Mouse (Mus musculus): ENCODE measurements around the gene Fam172a. TPM values are rescaled to one million over a fixed set of nuclear protein-coding genes. Genes with fewer than 3 reads are reported as not detected.
A peak's percentile ranks its signal among the peaks of the same experiment; 100 is the strongest.

Fam172a gene
- polyA plus RNA-seq, 1 experiment: 19.9 TPM

GRCm38 (mm10) chr13:78196236-78196796 is 494.5 kb downstream of the Fam172a start:
- DNase-seq (ENCODE audit: extremely low spot score in 1 of 2, low spot score in 1 of 2): no peak

- no peak for DNase-seq (ENCODE audit: extremely low spot score in 1 of 2, low spot score in 1 of 2)
These were observed 495.5 kb downstream of the Fam172a start for GRCm38 (mm10) chr13:78197286-78197818.

- DNase-seq (ENCODE audit: extremely low spot score in 1 of 2, low spot score in 1 of 2): no peak
These were observed 496.1 kb downstream of the Fam172a start for GRCm38 (mm10) chr13:78197819-78198390.

GRCm38 (mm10) chr13:78198391-78198870 is 496.6 kb downstream of the Fam172a start:
- no peak for DNase-seq (ENCODE audit: extremely low spot score in 1 of 2, low spot score in 1 of 2)

GRCm38 (mm10) chr13:78198871-78199641 is 497.2 kb downstream of the Fam172a start:
- DNase-seq (ENCODE audit: extremely low spot score in 1 of 2, low spot score in 1 of 2): no peak

- DNase-seq (ENCODE audit: extremely low spot score in 1 of 2, low spot score in 1 of 2): no peak
These were observed 497.9 kb downstream of the Fam172a start, which contains the start of gene Nr2f1 for GRCm38 (mm10) chr13:78199642-78200160. Gene Nr2f1 (minus strand): TSS chr13:78199757.

- DNase-seq (ENCODE audit: extremely low spot score in 1 of 2, low spot score in 1 of 2): peak in 1 of 2 experiments; percentile 82
These were observed 498.6 kb downstream of the Fam172a start for GRCm38 (mm10) chr13:78200407-78200806.

GRCm38 (mm10) chr13:78200991-78201870 is 499.4 kb downstream of the Fam172a start:
- peak; percentile 88 to 93 for DNase-seq (ENCODE audit: extremely low spot score in 1 of 2, low spot score in 1 of 2)

GRCm38 (mm10) chr13:78201871-78202565 is 500.2 kb downstream of the Fam172a start:
- DNase-seq (ENCODE audit: extremely low spot score in 1 of 2, low spot score in 1 of 2): peak in 1 of 2 experiments; percentile 21

GRCm38 (mm10) chr13:78202574-78203347 is 500.9 kb downstream of the Fam172a start:
- DNase-seq (ENCODE audit: extremely low spot score in 1 of 2, low spot score in 1 of 2): peak in 1 of 2 experiments; percentile 15

- peak in 1 of 2 experiments; percentile 77 for DNase-seq (ENCODE audit: extremely low spot score in 1 of 2, low spot score in 1 of 2)
These were observed 501.7 kb downstream of the Fam172a start for GRCm38 (mm10) chr13:78203348-78204061.

GRCm38 (mm10) chr13:78205426-78205825 is 503.6 kb downstream of the Fam172a start:
- peak in 1 of 2 experiments; percentile 8 for DNase-seq (ENCODE audit: extremely low spot score in 1 of 2, low spot score in 1 of 2)

- peak in 1 of 2 experiments; percentile 18 for DNase-seq (ENCODE audit: extremely low spot score in 1 of 2, low spot score in 1 of 2)
These were observed 505.1 kb downstream of the Fam172a start for GRCm38 (mm10) chr13:78206891-78207430.

GRCm38 (mm10) chr13:78207796-78208645 is 506.2 kb downstream of the Fam172a start:
- DNase-seq (ENCODE audit: extremely low spot score in 1 of 2, low spot score in 1 of 2): peak in 1 of 2 experiments; percentile 38

- peak in 1 of 2 experiments; percentile 6 for DNase-seq (ENCODE audit: extremely low spot score in 1 of 2, low spot score in 1 of 2)
These were observed 507.0 kb downstream of the Fam172a start for GRCm38 (mm10) chr13:78208689-78209410.

GRCm38 (mm10) chr13:78209611-78210028 is 507.8 kb downstream of the Fam172a start:
- no peak for DNase-seq (ENCODE audit: extremely low spot score in 1 of 2, low spot score in 1 of 2)

Data from frontal cortex, adult 2 months (tissue).